Mouse (Mus musculus): ENCODE results near the gene Slc7a6.

DNA sequence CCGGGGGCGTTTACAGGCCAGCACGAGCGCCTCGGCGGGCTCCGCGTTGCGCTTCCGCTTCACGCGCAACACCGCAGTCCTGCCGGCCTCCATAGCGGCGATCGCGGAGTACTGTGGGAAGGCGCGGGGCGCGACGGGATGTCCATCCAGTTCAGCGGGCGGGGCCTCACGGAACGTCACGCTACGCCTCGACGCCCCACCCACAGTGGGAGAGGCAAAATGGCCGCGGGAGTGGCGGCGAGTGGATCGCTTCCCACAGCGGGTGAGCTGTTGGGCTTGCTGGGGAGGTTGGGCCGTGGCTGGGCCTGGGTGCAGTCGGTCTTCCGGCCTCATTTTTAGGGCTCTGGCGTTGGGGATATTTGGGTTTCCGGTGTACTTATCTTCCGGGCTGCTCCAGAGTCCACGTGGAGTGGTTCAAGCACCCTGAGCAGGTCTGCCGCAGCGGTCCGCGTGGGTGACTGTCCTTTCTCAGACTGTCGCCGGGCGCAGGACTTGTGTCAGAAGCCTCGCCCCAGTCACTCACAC is 42.2 kb downstream of the Slc7a6 start, which contains the start of the genes Slc7a6os and Prmt7:
- no peak for TF ChIP-seq CTCF (IDR thresholded peaks at IDR 0.05; ENCODE audit: borderline replicate concordance, insufficient read depth, low read depth, low read length)
- peak; percentile 91 for TF ChIP-seq POLR2A (IDR thresholded peaks at IDR 0.05; ENCODE audit: borderline replicate concordance, insufficient read depth, low read length)
